Mouse (Mus musculus): ENCODE results near the gene Lrrc4.

DNA sequence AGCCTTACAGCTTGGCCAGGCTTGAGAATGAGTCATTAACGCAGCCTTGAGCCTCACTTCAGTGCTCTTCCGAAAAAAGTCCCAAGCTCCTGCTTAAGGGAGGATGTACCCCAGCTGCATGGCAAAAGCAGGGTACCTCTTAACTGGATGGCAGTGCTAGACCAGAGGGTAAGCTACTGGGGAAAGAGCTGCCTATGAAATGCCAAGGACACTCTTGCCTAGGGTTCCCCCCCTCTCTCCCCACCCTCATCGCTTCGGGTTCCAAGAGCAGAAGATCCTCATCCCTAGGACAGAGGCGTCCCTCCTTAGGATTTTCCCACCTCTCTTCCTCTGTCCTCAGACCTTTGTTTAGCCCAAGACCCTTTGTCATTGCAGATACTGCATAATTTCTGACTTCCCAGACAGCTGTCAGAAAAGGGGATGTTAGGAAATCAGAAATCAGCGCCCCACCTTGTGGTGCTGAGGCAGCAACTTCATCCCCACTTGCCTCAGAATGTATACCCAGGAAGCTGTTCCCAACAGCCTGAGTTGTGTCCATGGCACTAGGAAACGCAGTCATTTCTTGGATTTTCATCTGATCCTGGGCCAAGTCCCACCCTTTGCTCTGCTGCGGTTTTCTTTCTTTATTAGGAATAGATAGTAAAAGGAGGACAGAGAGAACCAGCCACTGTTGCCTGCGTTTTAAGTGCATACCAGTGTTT lies 4.7 kb downstream of the Lrrc4 start:
- no peak for TF ChIP-seq GATA1 (IDR thresholded peaks at IDR 0.05; ENCODE audit: borderline replicate concordance, low read length)
- TF ChIP-seq FLI1 (IDR thresholded peaks at IDR 0.05; ENCODE audit: low read length): no peak
